Mouse (Mus musculus) megakaryocyte, adult 5-6 weeks (primary cell): ENCODE data around the gene Add1. TPM values are rescaled to one million over a fixed set of nuclear protein-coding genes. Genes with fewer than 3 reads are reported as not detected.
"Not testable (repeated sequence)": the region's sequence is repeated elsewhere in the genome, so short reads cannot be mapped to it uniquely, and the experiment has no call there.

Source experiments
- ATAC-seq: 2 replicates; pipeline ENCODE4 v1.8.0; 2016; ENCODE audit warnings: mild to moderate bottlenecking, inconsistent platforms; ENCODE audit not compliant: poor library complexity, severe bottlenecking
- total RNA-seq, 2 experiments: library from RNA; stranded (forward) in 1 of 2; stranded (reverse) in 1 of 2; fragments of 153-499, 151-499 nt in 1 of 2; fragments of 221-1000, 200-1000 nt in 1 of 2; gene quantifications; 2 replicates each; pipeline versions ENCODE4 v1.2.3 to v1.2.4; 2015 to 2017

The Add1 gene
- total RNA-seq, 2 experiments from 2014 or later: 117 to 137 TPM

GRCm38 (mm10) chr5:34549483-34550221 is 23.8 kb upstream of the Add1 start:
- peak; percentile 36 for ATAC-seq

- ATAC-seq: no peak
These were observed 23.2 kb upstream of the Add1 start for GRCm38 (mm10) chr5:34550251-34550650.

DNA sequence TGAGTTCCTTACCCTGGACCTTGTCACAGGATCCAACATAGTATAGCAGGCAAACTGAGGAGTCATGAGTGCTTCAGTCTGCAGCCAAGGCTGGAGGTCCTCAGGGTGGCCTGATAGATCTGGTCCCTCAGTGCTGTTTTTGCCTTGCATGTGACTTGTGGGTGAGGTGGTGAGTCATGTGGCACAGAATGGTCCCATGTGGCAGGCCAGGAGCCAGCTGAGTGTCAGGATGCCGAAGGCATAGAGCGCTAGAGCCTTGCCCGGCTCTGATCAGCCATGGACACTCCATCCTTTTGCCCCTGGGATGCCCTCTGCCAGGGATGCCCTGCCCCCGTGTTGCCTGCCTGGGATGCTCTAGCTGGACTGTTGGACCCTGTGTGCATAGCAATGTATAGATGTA is 21.6 kb upstream of the Add1 start:
- no peak for ATAC-seq

- ATAC-seq: no peak
These were observed 9.6 kb upstream of the Add1 start for GRCm38 (mm10) chr5:34563854-34564253.

GRCm38 (mm10) chr5:34564291-34564690 is 9.2 kb upstream of the Add1 start:
- no peak for ATAC-seq

DNA sequence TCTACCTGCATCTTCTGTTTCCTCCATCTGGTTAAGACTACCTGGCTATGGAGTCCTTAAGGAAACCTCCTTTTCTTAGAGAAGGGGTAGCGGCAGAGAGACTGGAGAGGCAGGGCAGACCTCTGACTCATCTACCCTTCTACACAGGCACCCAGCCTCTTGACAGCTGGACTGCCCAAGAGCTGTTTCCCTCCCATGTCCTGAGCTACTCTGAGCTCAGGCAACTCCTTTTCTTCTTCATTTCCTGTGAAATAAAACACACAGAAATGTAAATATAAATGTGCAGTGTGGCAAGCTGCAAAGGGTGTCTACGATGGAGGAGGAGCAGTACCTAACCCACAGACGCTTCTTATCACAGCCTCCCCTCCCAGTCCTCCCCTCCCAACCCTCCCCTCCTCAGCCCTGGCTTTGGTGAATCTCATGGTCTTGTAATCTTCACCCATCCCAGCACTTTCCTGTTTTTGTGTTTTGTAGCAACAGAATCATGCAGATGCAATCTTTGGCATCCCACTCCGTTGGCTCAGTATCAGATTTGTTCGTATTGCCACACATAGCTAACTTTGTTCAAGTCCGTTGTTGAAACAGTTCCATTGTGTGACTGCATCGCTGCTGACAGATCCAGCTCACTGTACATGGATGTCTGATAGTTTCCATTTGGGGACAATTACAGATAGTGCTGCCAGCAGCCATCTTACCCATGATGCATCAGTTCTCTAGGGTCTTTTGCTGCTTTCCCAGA is 7.8 kb upstream of the Add1 start:
- peak; percentile 18; the same call in 1 of the 2 replicates for ATAC-seq

GRCm38 (mm10) chr5:34571551-34571950 is 1.9 kb upstream of the Add1 start:
- no peak for ATAC-seq

DNA sequence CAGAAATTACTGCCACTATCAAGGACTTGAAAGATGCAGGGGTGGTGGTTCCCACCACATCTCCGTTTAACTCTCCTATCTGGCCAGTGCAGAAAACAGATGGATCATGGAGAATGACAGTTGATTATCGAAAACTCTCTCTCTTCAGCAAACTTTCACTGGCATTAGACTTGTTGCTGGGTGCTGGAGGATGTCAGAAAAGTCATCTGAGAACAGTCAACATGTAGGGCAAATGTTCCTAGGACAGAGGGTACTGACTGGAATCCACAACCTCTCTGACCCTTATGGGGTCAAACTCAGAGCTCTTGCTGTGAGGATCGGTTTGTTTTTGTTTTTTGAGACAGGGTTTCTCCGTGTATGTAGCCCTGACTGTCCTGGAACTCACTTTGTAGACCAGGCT is 896 bp upstream of the Add1 start:
- ATAC-seq: not testable (repeated sequence)

GRCm38 (mm10) chr5:34574721-34575120 is 1.3 kb downstream of the Add1 start:
- peak; percentile 28; the same call in 1 of the 2 replicates for ATAC-seq

DNA sequence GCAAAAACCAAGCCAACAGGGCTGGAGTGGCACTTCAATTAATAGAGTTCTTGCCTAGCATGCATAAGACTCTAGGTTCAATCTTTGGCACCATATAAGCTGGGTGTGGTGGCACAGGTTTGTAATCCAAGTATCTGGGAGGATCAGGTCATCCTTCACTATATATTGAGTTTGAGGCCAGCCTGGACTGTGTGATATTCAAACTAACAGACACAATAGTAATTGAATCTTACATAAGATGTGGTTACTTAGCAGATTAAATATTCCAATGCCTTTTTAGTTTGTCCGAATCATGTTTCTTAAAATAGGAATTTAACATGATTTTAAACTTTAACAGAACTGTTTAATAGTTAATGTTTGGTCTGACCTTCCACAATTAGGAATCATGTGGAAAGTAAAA is 2.8 kb downstream of the Add1 start:
- no peak for ATAC-seq

DNA sequence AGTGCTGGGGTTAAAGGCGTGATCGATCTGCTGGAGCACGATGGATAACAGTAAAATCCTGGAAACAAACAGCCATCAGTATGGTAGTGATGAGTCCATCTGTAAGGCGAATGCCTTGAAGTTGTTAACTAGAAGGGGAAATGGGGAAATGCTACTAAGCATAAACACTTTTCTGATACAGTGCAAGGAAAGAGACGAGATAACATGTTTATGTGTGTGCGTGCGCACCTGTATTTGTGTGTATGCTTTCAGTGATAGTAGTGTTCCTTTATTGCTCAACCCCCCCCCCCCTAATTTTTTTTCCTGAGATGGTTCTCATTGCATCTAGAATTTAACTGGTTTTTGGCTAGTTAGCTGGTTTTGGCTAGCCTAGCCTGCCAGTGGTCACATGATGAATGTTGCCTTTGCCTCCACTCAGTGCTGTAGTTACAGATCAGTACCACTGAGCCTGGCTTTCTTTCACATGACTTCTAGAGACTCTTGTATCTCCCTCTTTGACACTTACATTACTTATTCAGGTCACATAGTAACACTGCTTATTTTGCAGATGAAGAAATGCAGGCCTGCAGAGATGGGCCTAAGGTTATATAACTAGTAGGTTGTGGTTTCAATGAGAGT is 4.7 kb downstream of the Add1 start:
- no peak for ATAC-seq

DNA sequence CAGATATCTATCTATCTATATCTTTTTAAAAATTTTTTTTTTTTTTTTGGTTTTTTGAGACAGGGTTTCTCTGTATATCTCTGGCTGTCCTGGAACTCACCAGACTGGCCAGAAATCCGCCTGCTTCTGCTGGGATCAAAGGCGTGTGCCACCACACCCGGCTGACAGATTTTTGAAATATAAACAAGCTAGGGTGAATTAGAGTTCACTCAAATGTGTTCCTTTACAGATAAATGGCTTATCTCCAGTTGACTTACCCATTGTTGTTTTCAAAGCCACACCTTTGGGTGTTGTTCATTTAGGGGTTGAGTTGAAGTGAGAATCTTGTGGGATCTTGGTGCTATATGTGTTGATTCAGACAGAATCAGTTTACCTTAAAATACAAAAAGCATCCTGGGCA is 5.9 kb downstream of the Add1 start:
- no peak for ATAC-seq

GRCm38 (mm10) chr5:34581671-34582313 is 8.3 kb downstream of the Add1 start:
- ATAC-seq: not testable (repeated sequence)

DNA sequence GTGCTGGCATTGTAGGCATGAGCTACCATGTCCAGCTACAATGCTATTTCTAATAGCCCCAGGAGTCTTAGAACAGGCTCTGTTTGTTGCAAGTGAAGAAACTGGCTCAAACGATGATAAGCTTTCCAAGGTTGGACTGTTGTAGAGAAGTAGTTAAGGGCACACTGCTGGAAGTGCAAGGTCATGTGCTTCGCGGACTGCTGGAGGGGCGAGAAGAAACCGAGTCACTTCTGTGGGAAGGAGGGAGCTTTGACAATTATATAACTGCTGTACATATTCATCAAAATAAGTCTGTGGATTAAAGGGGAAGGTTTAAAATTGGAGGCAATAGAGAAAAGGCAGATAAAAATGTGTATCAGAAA is 8.8 kb downstream of the Add1 start:
- no peak for ATAC-seq

GRCm38 (mm10) chr5:34585216-34585615 is 11.8 kb downstream of the Add1 start:
- ATAC-seq: no peak

DNA sequence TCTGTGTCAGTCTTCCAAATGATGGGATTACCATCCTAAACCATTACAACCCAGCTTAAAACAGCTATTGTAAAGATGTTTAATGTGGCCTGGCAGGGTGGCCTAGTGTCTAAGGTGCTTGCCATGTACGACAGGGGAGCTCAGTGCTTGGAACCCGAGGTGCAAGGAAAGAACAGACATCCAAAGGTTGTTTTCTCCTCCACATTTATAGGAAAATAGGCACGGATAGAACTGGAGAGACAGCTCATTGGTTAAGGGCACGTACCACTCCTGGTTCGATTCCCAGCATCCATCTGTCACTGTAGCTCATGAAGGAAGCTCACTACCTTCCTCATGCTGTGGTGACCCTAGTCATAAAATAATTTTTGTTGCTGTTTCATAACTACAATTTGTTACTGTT is 14.4 kb downstream of the Add1 start:
- no peak for ATAC-seq

DNA sequence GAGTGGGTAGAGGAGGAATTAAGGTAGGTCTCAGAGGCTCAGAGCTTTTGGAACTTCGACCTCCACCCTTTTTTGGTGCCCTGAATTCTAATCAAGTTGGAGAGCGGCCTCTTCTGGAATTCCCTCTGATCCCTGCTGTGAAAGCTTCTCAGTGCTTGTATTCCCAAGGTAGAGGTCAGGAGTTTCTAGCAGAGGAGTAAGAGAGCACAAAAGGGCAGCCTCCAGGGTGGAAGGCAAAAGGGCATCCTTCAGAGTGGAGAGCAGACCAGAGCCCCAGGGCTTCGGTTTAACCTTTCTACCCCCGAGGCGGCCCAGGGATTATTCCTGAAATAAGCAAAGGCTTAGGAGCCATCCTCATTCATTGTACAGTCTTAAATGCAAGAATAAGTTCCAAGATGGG is 16.6 kb downstream of the Add1 start:
- no peak for ATAC-seq

- ATAC-seq: no peak
These were observed 17.2 kb downstream of the Add1 start for GRCm38 (mm10) chr5:34590702-34591101.

- no peak for ATAC-seq
These were observed 18.0 kb downstream of the Add1 start for GRCm38 (mm10) chr5:34591388-34592004.

DNA sequence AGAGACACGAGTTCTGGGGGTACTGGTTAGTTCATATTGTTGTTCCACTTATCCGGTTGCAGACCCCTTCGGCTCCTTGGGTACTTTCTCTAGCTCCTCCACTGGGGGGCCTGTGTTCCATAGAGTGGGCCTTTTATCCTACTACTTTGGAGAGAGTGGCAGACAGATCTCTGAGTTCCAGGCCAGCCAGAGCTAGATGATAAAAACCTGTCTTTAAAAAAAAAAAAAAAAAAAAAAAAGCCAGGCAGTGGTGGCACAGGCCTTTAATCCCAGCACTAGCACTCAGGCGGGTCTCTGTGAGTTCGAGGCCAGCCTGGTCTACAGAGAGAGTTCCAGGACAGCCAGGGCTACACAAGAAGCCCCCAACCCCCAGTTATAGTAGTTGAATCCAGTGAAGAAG is 18.8 kb downstream of the Add1 start:
- ATAC-seq: not testable (repeated sequence)

GRCm38 (mm10) chr5:34592666-34593065 is 19.2 kb downstream of the Add1 start:
- no peak for ATAC-seq
